Mouse (Mus musculus): ENCODE results near the gene Ier2. TPM values are rescaled to one million over a fixed set of nuclear protein-coding genes. Genes with fewer than 3 reads are reported as not detected.

Ier2 gene
- polyA plus RNA-seq, 1 experiment = not detected

DNA sequence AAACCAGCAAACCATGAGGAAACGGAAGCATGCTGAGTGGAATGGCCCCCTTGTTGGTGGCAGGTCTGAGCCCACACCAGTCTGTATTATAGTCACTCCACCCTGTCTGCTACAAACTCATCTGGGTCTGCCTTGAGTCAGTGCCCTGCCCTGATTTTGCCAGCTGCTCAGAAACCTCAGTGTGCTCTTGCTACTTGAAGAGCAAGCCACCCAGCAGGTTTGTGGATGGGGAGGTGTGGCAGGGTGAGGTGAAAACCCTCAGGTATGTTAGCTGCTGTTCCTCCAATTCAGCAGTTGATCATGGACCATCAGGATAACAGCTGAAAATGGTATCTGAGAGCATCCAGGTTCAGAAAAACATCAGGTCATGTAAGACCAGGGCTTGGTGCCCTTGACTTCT is 5.4 kb upstream of the Ier2 start:
- Histone ChIP-seq H3K27ac (ENCODE audit: insufficient read depth, low read depth, low read length) (no peak overlapping the region), H3K4me1 (ENCODE audit: control insufficient read depth, insufficient read depth, low read length) (peaks cover 8% of the 10 kb centered on the region), H3K4me3 (ENCODE audit: insufficient read depth, low read depth, low read length) (no peak overlapping the region)
- 56% methylated on average over 1 of the region's 1 CpGs for WGBS
- TF ChIP-seq CTCF (IDR thresholded peaks at IDR 0.05; ENCODE audit: insufficient read depth, low read depth, low read length) (no peak), POLR2A (IDR thresholded peaks at IDR 0.05; ENCODE audit: insufficient read depth, low read depth, low read length) (no peak)

DNA sequence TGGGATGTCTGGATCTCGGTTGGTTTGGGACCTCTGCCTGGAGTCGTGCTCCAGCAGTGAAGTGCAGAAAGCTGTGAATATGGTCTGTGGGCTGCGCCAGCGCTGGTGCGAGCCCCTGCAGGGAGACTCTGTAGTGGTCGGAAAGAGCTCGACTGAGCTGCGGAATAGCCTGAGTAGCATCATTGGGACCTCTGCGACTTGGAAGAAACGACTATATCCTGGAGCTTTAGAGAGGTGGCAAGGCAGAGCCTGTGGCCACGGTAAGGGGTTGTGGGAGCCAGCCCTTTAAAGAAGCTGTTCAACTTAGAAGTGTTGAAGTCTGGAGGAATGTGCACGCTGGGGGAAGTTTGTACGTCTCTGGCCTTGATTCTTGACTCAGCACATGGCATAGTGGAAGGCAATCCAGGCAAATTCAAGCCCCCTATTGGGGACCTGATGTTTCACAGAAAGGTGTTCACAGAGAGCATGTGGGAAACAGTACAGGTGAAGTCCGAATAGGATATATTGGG is 2.8 kb upstream of the Ier2 start:
- TF ChIP-seq POLR2A (IDR thresholded peaks at IDR 0.05; ENCODE audit: insufficient read depth, low read depth, low read length) (no peak), CTCF (IDR thresholded peaks at IDR 0.05; ENCODE audit: insufficient read depth, low read depth, low read length) (no peak)
- Histone ChIP-seq H3K4me3 (ENCODE audit: insufficient read depth, low read depth, low read length) (peak overlapping the region; percentile 79), H3K4me1 (ENCODE audit: control insufficient read depth, insufficient read depth, low read length) (peaks cover 20% of the 10 kb centered on the region), H3K27ac (ENCODE audit: insufficient read depth, low read depth, low read length) (peak overlapping the region; percentile 82)
- 2% methylated on average over 14 of the region's 14 CpGs for WGBS

DNA sequence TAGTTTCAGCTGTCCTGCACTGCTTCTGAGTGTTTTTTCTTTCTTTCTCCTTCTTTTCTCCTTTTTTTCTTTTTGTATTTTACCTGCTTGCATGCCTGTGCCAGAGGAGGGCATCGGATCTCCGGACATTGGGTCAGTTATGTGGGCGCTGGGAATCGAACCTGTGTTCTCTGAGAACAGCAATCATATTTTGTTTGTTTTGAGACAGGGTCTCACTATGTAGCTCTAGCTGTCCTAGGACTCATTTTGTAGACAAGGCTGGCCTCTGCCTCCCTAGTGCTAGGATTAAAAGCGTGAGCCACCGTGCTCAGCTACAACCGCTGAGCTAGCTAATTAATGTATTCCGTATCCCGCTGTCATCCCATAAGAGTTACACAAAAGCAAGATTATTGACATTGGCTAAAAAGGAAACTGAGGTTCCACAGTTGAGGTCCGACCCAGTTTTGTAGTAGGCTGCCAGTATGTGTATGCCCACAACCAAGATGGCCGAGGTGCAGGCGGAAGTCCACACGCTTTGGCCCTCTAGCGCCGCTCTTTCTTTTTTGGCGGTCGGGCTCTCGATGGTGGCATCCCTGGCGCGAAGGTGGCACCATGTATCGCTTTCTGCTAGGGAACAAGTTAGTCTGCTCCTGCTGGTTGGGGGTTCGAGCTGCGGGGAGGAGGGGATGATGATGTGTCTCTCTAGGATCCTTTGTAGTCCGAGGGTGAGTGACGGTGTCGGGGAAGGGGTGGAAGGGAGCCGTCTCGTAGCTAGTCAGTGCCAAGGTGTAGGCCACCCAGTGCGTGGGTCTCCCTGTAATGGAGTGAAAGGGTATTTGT is 2.1 kb upstream of the Ier2 start:
- Histone ChIP-seq H3K4me3 (ENCODE audit: insufficient read depth, low read depth, low read length) (peak overlapping the region; percentile 79), H3K4me1 (ENCODE audit: control insufficient read depth, insufficient read depth, low read length) (peaks cover 26% of the 10 kb centered on the region), H3K27ac (ENCODE audit: insufficient read depth, low read depth, low read length) (peak overlapping the region; percentile 82)
- under 1% methylated on average over 29 of the region's 29 CpGs for WGBS
- TF ChIP-seq POLR2A (IDR thresholded peaks at IDR 0.05; ENCODE audit: insufficient read depth, low read depth, low read length) (no peak), CTCF (IDR thresholded peaks at IDR 0.05; ENCODE audit: insufficient read depth, low read depth, low read length) (no peak)

DNA sequence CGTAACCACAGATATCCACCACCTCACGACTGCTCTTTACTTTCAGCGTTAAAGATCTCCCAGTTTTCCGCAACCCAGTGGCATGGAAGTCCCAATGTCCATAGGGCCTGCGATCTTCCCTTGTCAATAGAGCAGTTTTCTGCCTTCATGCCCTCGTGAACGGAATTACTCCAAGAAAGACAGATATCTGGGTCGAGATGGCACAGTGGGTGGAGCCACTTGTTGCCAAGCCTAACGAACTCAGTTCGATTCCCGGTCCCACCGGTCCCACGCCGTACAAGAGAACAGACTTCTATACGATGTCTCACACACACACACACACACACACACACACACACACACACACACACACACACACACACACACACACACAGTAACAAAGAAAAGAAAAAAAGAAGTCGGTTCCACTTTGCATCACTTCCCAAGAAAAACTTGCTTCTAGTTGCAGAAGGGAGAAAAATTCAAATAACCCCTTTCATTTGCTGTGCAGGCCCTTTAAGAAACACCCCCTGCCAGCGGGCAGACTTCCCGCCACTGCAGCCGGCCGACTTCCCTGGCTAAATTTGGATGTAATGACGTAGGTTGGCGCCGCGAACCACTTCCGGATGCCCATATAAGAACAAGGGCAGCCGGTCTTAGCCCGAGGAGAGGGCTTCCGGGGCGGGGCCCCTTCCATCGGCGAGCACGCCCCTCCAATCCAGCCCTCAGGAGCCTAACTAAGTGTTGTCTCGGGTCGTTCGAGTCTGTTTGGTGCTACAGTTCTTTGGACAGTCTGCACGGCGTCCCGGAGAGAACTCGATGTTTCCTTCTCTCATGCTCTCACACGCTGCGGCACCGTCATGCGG is 1.1 kb upstream of the Ier2 start:
- peak overlapping the region; percentile 88 for H3K27ac ChIP-seq (ENCODE audit: insufficient read depth, low read depth, low read length)
- H3K4me3 ChIP-seq (ENCODE audit: insufficient read depth, low read depth, low read length) = peak overlapping the region; percentile 79
- peaks cover 28% of the 10 kb centered on the region for H3K4me1 ChIP-seq (ENCODE audit: control insufficient read depth, insufficient read depth, low read length)
- WGBS = 4% methylated on average over 43 of the region's 43 CpGs
- TF ChIP-seq CTCF (IDR thresholded peaks at IDR 0.05; ENCODE audit: insufficient read depth, low read depth, low read length) = no peak
- TF ChIP-seq POLR2A (IDR thresholded peaks at IDR 0.05; ENCODE audit: insufficient read depth, low read depth, low read length) = peak; percentile 43; the same call in 1 of the 2 replicates

DNA sequence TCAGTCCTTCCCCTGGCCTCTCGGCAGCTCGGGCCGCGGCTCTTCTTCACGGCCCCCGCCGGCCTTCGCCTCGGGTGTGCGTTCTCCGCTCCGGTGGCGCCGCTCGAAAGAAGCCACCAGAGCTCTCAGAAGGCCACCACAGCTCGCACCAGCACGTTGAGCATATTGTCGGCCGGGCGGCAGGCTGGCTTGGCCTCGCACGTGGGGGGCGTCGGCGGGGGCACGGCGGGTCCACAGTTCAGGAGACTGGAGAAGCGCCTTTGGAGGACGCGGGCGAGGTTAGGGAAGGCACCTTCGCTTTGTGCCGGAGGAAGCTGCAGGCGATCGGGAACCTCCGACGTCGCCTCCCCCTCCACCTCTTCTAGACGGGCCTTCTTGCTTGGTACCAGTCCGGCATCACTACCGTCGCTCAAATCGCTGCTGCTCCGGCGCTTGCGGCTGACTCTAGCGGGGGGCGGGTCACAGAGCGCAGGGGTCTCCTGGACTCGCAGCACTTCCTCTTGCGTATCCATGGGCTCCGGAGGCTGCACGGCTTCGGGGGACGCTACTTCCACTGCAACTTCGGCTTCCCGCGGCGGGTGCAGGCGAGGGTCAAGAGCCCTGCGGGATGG is 586 bp downstream of the Ier2 start:
- Histone ChIP-seq H3K4me1 (ENCODE audit: control insufficient read depth, insufficient read depth, low read length) (peaks cover 28% of the 10 kb centered on the region), H3K4me3 (ENCODE audit: insufficient read depth, low read depth, low read length) (peak overlapping the region; percentile 56), H3K27ac (ENCODE audit: insufficient read depth, low read depth, low read length) (peak overlapping the region; percentile 16)
- TF ChIP-seq POLR2A (IDR thresholded peaks at IDR 0.05; ENCODE audit: insufficient read depth, low read depth, low read length) (no peak), CTCF (IDR thresholded peaks at IDR 0.05; ENCODE audit: insufficient read depth, low read depth, low read length) (no peak)
- 1% methylated on average over 61 of the region's 61 CpGs for WGBS

DNA sequence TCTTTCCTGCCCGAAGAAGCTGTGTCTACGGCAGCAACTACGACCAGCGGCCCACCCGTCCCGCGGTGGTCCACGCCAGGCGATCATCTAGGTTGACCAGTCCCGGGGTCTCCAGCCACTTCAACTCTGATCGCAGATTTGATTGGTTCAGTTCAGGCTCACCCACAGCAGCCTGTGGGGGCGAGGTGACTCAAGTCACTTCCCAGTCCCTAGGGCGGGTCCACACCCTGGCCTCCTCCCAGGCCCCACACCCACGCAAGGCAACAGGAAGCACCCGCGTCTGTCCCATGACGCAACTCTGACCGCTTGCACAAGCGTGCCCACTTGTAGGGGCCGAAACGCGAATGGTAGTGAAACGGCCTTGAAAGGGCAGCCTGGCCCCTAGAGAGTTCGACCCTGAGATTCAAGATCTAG is 1.2 kb downstream of the Ier2 start:
- Histone ChIP-seq H3K4me3 (ENCODE audit: insufficient read depth, low read depth, low read length) (peak overlapping the region; percentile 56), H3K4me1 (ENCODE audit: control insufficient read depth, insufficient read depth, low read length) (peaks cover 33% of the 10 kb centered on the region), H3K27ac (ENCODE audit: insufficient read depth, low read depth, low read length) (0 out of 2 replicates have a peak overlapping the region, but pooled peaks have one; percentile 4)
- 7% methylated on average over 24 of the region's 24 CpGs for WGBS
- TF ChIP-seq CTCF (IDR thresholded peaks at IDR 0.05; ENCODE audit: insufficient read depth, low read depth, low read length) = no peak
- no peak for TF ChIP-seq POLR2A (IDR thresholded peaks at IDR 0.05; ENCODE audit: insufficient read depth, low read depth, low read length)

DNA sequence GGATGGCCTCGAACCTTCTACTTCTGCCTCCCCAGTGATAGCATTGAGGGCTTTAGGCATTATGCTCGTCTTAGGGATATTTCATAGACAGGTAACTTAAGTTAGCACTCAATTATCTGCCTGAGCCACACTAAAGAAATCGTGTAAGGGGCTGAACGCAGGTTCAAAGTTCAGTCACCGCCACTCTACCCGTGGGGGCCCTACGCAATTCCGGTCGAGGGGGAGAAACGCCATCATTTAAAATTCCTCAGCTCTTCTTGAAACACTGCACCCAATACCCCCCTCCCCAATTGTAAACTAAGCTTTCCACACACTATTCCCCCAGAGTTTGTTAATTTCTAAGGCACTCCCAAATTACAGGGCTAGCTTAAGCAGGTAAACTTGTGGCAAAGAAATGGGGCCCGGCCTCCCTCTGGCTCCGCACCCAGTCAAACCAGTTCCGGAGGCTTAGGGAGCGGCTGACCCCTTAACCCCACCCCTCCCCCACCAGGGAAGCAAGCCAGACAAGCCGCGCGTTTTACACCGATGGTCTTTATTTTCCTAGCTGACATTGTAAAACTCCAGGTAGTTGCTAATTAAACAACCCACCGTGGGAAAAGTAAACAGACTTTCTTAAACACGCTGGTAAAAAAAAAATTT is 1.7 kb downstream of the Ier2 start:
- TF ChIP-seq CTCF (IDR thresholded peaks at IDR 0.05; ENCODE audit: insufficient read depth, low read depth, low read length) (no peak), POLR2A (IDR thresholded peaks at IDR 0.05; ENCODE audit: insufficient read depth, low read depth, low read length) (no peak)
- Histone ChIP-seq H3K27ac (ENCODE audit: insufficient read depth, low read depth, low read length) (no peak overlapping the region), H3K4me1 (ENCODE audit: control insufficient read depth, insufficient read depth, low read length) (peaks cover 33% of the 10 kb centered on the region), H3K4me3 (ENCODE audit: insufficient read depth, low read depth, low read length) (peak overlapping the region; percentile 56)
- 26% methylated on average over 20 of the region's 20 CpGs for WGBS
